Mouse (Mus musculus) forebrain, embryonic 14.5 days (tissue): ENCODE data around the gene Fgfr2. TPM values are rescaled to one million over a fixed set of nuclear protein-coding genes. Genes with fewer than 3 reads are reported as not detected.
A peak's percentile ranks its signal among the peaks of the same experiment; 100 is the strongest.

Source experiments
- ATAC-seq: fragments of 200-750 bp; cut with Nextera tagmentation; 2 replicates; pipeline ENCODE4 v1.8.0; 2017; ENCODE audit warnings: mild to moderate bottlenecking, moderate library complexity
- DNase-seq: peaks from one replicate; pipeline ENCODE4 v3.0.0-alpha.2; 2015; ENCODE audit warnings: low spot score
- H3K27ac ChIP-seq: fragments of 300-500 bp; sonication (generic); 2 replicates; pipeline ENCODE4 v1.5.1; 2014; ENCODE audit warnings: low read depth, mild to moderate bottlenecking, control low read depth, low read length, moderate library complexity
- H3K27me3 ChIP-seq: fragments of 300-500 bp; sonication (generic); replicated peaks from 2 replicates; pipeline ENCODE4 v1.6.1; 2014; ENCODE audit warnings: low read length, control low read depth, mixed read lengths; ENCODE audit not compliant: control insufficient read depth, insufficient read depth
- H3K36me3 ChIP-seq: fragments of 300-500 bp; sonication (generic); 2 replicates; pipeline ENCODE4 v1.6.1; 2014; ENCODE audit warnings: low read length, control low read depth; ENCODE audit not compliant: control insufficient read depth, insufficient read depth
- H3K4me1 ChIP-seq: fragments of 300-500 bp; sonication (generic); 2 replicates; pipeline ENCODE4 v1.6.1; 2014; ENCODE audit warnings: antibody characterized with exemption, low read length, control low read depth; ENCODE audit not compliant: control insufficient read depth, insufficient read depth
- H3K4me2 ChIP-seq: fragments of 300-500 bp; sonication (generic); 2 replicates; pipeline ENCODE4 v1.6.1; 2014; ENCODE audit warnings: mild to moderate bottlenecking, control low read depth, low read length
- H3K4me3 ChIP-seq: fragments of 300-500 bp; sonication (generic); 2 replicates; pipeline ENCODE4 v1.5.1; 2014; ENCODE audit warnings: low read depth, low read length, control low read depth
- H3K9ac ChIP-seq: fragments of 300-500 bp; sonication (generic); 2 replicates; pipeline ENCODE4 v1.6.1; 2014; ENCODE audit warnings: mild to moderate bottlenecking, low read length, control low read depth, moderate library complexity
- H3K9me3 ChIP-seq: fragments of 300-500 bp; sonication (generic); replicated peaks from 2 replicates; pipeline ENCODE4 v1.6.1; 2016; ENCODE audit warnings: low read length, control low read depth, mixed read lengths; ENCODE audit not compliant: control insufficient read depth
- WGBS: fragments of 180-500 bp; shearing (Covaris S2); extraction: QIAGEN DNeasy Blood & Tissue Kit; methylation state at CpG from one replicate; pipeline ENCODE4 v1.1.7; 2014; 5-methylcytosine and 5-hydroxymethylcytosine counted together
- polyA plus RNA-seq: library from polyadenylated mRNA; unstranded; fragments of >200 nt; fragmentation: Nextera tagmentation; extraction: Ambion mirVana; gene quantifications from 2 replicates; pipeline ENCODE4 v1.2.1, GENCODE M21; 2014

Gene Fgfr2
- polyA plus RNA-seq, 1 experiment from 2014 or later = 35.9 TPM

- peaks cover 45% of the 10 kb centered on the region for H3K4me1 ChIP-seq
- no peak overlapping the region for H3K4me2 ChIP-seq
- no peak for DNase-seq
Measured at GRCm38 (mm10) chr7:133113185-133113895, 9.8 kb downstream of the Fgfr2 start.

GRCm38 (mm10) chr7:133112351-133112831 lies 10.8 kb downstream of the Fgfr2 start:
- Histone ChIP-seq H3K27ac (peak overlapping the region; percentile 5; the same call in 1 of the 2 replicates), H3K36me3 (no peaks in the 10 kb centered on the region), H3K27me3 (no peaks in the 10 kb centered on the region), H3K9ac (no peak overlapping the region), H3K4me1 (peaks cover 39% of the 10 kb centered on the region), H3K4me3 (no peak overlapping the region), H3K9me3 (no peaks in the 10 kb centered on the region), H3K4me2 (no peak overlapping the region)
- ATAC-seq = no peak
- 5% methylated on average over 6 of the region's 6 CpGs for WGBS
- DNase-seq = no peak

More at GRCm38 (mm10) chr7:133113185-133113895, 9.8 kb downstream of the Fgfr2 start:
- Histone ChIP-seq H3K9ac (no peak overlapping the region), H3K27ac (no peak overlapping the region), H3K9me3 (no peaks in the 10 kb centered on the region), H3K36me3 (no peaks in the 10 kb centered on the region), H3K27me3 (no peaks in the 10 kb centered on the region), H3K4me3 (no peak overlapping the region)
- ATAC-seq = no peak
- WGBS = 67% methylated on average over 8 of the region's 8 CpGs

- ATAC-seq (no peak), DNase-seq (no peak)
- H3K27me3 ChIP-seq = no peaks in the 10 kb centered on the region
- H3K36me3 ChIP-seq = no peaks in the 10 kb centered on the region
- 96% methylated on average over 4 of the region's 4 CpGs for WGBS
- H3K4me2 ChIP-seq = no peak overlapping the region
- no peak overlapping the region for H3K27ac ChIP-seq
- peaks cover 12% of the 10 kb centered on the region for H3K4me1 ChIP-seq
- H3K9me3 ChIP-seq = no peaks in the 10 kb centered on the region
- H3K4me3 ChIP-seq = no peak overlapping the region
- H3K9ac ChIP-seq = no peak overlapping the region
Measured at GRCm38 (mm10) chr7:133109442-133109841, 13.7 kb downstream of the Fgfr2 start.

GRCm38 (mm10) chr7:133108695-133109094 lies 14.5 kb downstream of the Fgfr2 start:
- H3K4me1 ChIP-seq = peaks cover 12% of the 10 kb centered on the region
- H3K4me2 ChIP-seq = no peak overlapping the region
- no peak overlapping the region for H3K9ac ChIP-seq
- DNase-seq (no peak), ATAC-seq (no peak)
- H3K27ac ChIP-seq = no peak overlapping the region
- no peaks in the 10 kb centered on the region for H3K27me3 ChIP-seq
- no peaks in the 10 kb centered on the region for H3K36me3 ChIP-seq
- H3K4me3 ChIP-seq = no peak overlapping the region
- 88% methylated on average over 2 of the region's 2 CpGs for WGBS
- no peaks in the 10 kb centered on the region for H3K9me3 ChIP-seq

- Histone ChIP-seq H3K9ac (no peak overlapping the region), H3K27me3 (no peaks in the 10 kb centered on the region), H3K4me2 (no peak overlapping the region), H3K9me3 (no peaks in the 10 kb centered on the region), H3K27ac (no peak overlapping the region), H3K4me1 (peaks cover 15% of the 10 kb centered on the region), H3K36me3 (no peaks in the 10 kb centered on the region; the same call in 1 of the 2 replicates), H3K4me3 (no peak overlapping the region)
- no peak for ATAC-seq
- WGBS = 81% methylated on average over 3 of the region's 3 CpGs
- no peak for DNase-seq
Measured at GRCm38 (mm10) chr7:133102578-133102977, 20.6 kb downstream of the Fgfr2 start.

GRCm38 (mm10) chr7:133101070-133101469 lies 22.1 kb downstream of the Fgfr2 start:
- Histone ChIP-seq H3K9me3 (no peaks in the 10 kb centered on the region), H3K4me3 (no peak overlapping the region), H3K9ac (no peak overlapping the region), H3K4me2 (no peak overlapping the region), H3K36me3 (no peaks in the 10 kb centered on the region; the same call in 1 of the 2 replicates), H3K27ac (no peak overlapping the region), H3K27me3 (no peaks in the 10 kb centered on the region), H3K4me1 (peaks cover 15% of the 10 kb centered on the region)
- ATAC-seq (no peak), DNase-seq (no peak)
- WGBS = 65% methylated on average over 6 of the region's 6 CpGs

GRCm38 (mm10) chr7:133100178-133100577 lies 23.0 kb downstream of the Fgfr2 start:
- no peaks in the 10 kb centered on the region; the same call in 1 of the 2 replicates for H3K36me3 ChIP-seq
- ATAC-seq = no peak
- no peaks in the 10 kb centered on the region for H3K27me3 ChIP-seq
- H3K4me2 ChIP-seq = no peak overlapping the region
- no peak overlapping the region for H3K4me3 ChIP-seq
- no peak for DNase-seq
- WGBS = 55% methylated on average over 6 of the region's 6 CpGs
- no peak overlapping the region for H3K27ac ChIP-seq
- H3K4me1 ChIP-seq = peaks cover 15% of the 10 kb centered on the region
- H3K9me3 ChIP-seq = no peaks in the 10 kb centered on the region
- H3K9ac ChIP-seq = no peak overlapping the region

GRCm38 (mm10) chr7:133099266-133099665 lies 23.9 kb downstream of the Fgfr2 start:
- no peaks in the 10 kb centered on the region for H3K27me3 ChIP-seq
- no peaks in the 10 kb centered on the region for H3K9me3 ChIP-seq
- H3K4me2 ChIP-seq = no peak overlapping the region
- ATAC-seq (no peak), DNase-seq (no peak)
- no peak overlapping the region for H3K4me3 ChIP-seq
- H3K9ac ChIP-seq = no peak overlapping the region
- H3K36me3 ChIP-seq = no peaks in the 10 kb centered on the region; the same call in 1 of the 2 replicates
- no peak overlapping the region for H3K27ac ChIP-seq
- 56% methylated on average over 4 of the region's 4 CpGs for WGBS
- H3K4me1 ChIP-seq = peaks cover 15% of the 10 kb centered on the region

GRCm38 (mm10) chr7:133098118-133098793 lies 24.9 kb downstream of the Fgfr2 start:
- peaks cover 15% of the 10 kb centered on the region for H3K4me1 ChIP-seq

More at GRCm38 (mm10) chr7:133098118-133098793, 24.9 kb downstream of the Fgfr2 start:
- no peaks in the 10 kb centered on the region for H3K27me3 ChIP-seq
- H3K9ac ChIP-seq = no peak overlapping the region
- H3K4me3 ChIP-seq = no peak overlapping the region
- H3K27ac ChIP-seq = no peak overlapping the region
- H3K36me3 ChIP-seq = no peaks in the 10 kb centered on the region; the same call in 1 of the 2 replicates
- H3K9me3 ChIP-seq = no peaks in the 10 kb centered on the region
- no peak overlapping the region for H3K4me2 ChIP-seq
- no peak for ATAC-seq
- WGBS = 92% methylated on average over 12 of the region's 12 CpGs
- DNase-seq = no peak
